Mouse (Mus musculus) MEL (cell line): ENCODE measurements at regions not wholly inside any gene's neighbourhood (a gene's known extent, or its start where the extent isn't known, plus 50 kb on each side); places are given as distances from the start of the nearest gene placed in this dataset.

Experiments
- DNase-seq: peaks from one replicate; pipeline ENCODE4 v3.0.0; 2011; ENCODE audit warnings: low read depth, low spot score
- H3K27ac ChIP-seq: 2 replicates; pipeline ENCODE4 v1.5.1; 2012; ENCODE audit warnings: low read depth, mild to moderate bottlenecking, control low read depth, low read length, moderate library complexity; ENCODE audit not compliant: control insufficient read depth
- H3K27me3 ChIP-seq, 2 experiments: fragments of 150-350 bp in 1 of 2; sonication (generic) in 1 of 2; 2 replicates each; pipeline ENCODE4 v1.6.1; 2012; ENCODE audit warnings: low read length in 2 of 2, mild to moderate bottlenecking in 2 of 2, improper control_type of control experiment in 1 of 2, moderate library complexity in 1 of 2; ENCODE audit not compliant: insufficient read depth in 2 of 2, control insufficient read depth in 1 of 2
- H3K36me3 ChIP-seq, 2 experiments: 2 replicates each; pipeline ENCODE4 v1.6.1; 2012 to 2014; ENCODE audit warnings: low read length in 2 of 2, improper control_type of control experiment in 1 of 2, inconsistent platforms in 1 of 2, mild to moderate bottlenecking in 1 of 2; ENCODE audit not compliant: insufficient read depth in 2 of 2, control insufficient read depth in 1 of 2
- H3K4me1 ChIP-seq, 2 experiments: fragments of 150-350 bp in 1 of 2; sonication (generic) in 1 of 2; 2 replicates each; pipeline ENCODE4 v1.6.1; 2012; ENCODE audit warnings: low read length in 2 of 2, improper control_type of control experiment in 1 of 2, mild to moderate bottlenecking in 1 of 2; ENCODE audit not compliant: insufficient read depth in 2 of 2, control insufficient read depth in 1 of 2
- H3K4me3 ChIP-seq, 2 experiments: fragments of 150-350 bp in 1 of 2; sonication (generic) in 1 of 2; 2 replicates each; pipeline ENCODE4 v1.5.1; 2012; ENCODE audit warnings: low read depth in 2 of 2, low read length in 2 of 2, mild to moderate bottlenecking in 2 of 2, moderate library complexity in 2 of 2, control low read depth in 1 of 2, improper control_type of control experiment in 1 of 2; ENCODE audit not compliant: control insufficient read depth in 1 of 2, insufficient read depth in 1 of 2
- H3K79me2 ChIP-seq: 2 replicates; pipeline ENCODE4 v1.6.1; 2012; ENCODE audit warnings: mild to moderate bottlenecking, low read length, moderate library complexity; ENCODE audit not compliant: control insufficient read depth, poor library complexity, insufficient read depth
- H3K9ac ChIP-seq: 2 replicates; pipeline ENCODE4 v1.6.1; 2012; ENCODE audit warnings: low read depth, mild to moderate bottlenecking, control low read depth, low read length, moderate library complexity; ENCODE audit not compliant: control insufficient read depth, poor library complexity, severe bottlenecking
- H3K9me3 ChIP-seq: fragments of 150-350 bp; sonication (generic); replicated peaks from 2 replicates; pipeline ENCODE4 v1.6.1; 2012; ENCODE audit warnings: mild to moderate bottlenecking, low read length, improper control_type of control experiment, moderate library complexity; ENCODE audit not compliant: insufficient read depth
- CHD2 ChIP-seq: IDR thresholded peaks from 2 replicates; pipeline ENCODE4 v1.6.1; 2011; ENCODE audit warnings: low read length, improper control_type of control experiment
- CTCF ChIP-seq, 3 experiments: IDR thresholded peaks in 2 of 3; conservative IDR thresholded peaks in 1 of 3; 2 replicates each; pipeline ENCODE4 v1.5.1; 2011 to 2012; ENCODE audit warnings: low read length in 3 of 3, low read depth in 2 of 3, mild to moderate bottlenecking in 2 of 3, improper control_type of control experiment in 1 of 3, inconsistent platforms in 1 of 3, mixed read lengths in 1 of 3, moderate library complexity in 1 of 3; ENCODE audit not compliant: control insufficient read depth in 1 of 3, insufficient read depth in 1 of 3, poor library complexity in 1 of 3, severe bottlenecking in 1 of 3
- ETS1 ChIP-seq: IDR thresholded peaks from 2 replicates; pipeline ENCODE4 v1.6.1; 2012; ENCODE audit warnings: low read depth, mild to moderate bottlenecking, inconsistent platforms, low read length, improper control_type of control experiment, moderate library complexity
- GABPA ChIP-seq: IDR thresholded peaks from 2 replicates; pipeline ENCODE4 v1.6.1; 2012; ENCODE audit warnings: low read depth, mild to moderate bottlenecking, inconsistent platforms, low read length, improper control_type of control experiment, moderate library complexity
- GATA1 ChIP-seq: IDR thresholded peaks from 2 replicates; pipeline ENCODE4 v1.6.1; 2011; ENCODE audit warnings: low read depth, low read length, improper control_type of control experiment
- HCFC1 ChIP-seq: IDR thresholded peaks from 2 replicates; pipeline ENCODE4 v1.6.1; 2012; ENCODE audit warnings: low read depth, mild to moderate bottlenecking, inconsistent platforms, low read length, improper control_type of control experiment, moderate library complexity
- JUND ChIP-seq: IDR thresholded peaks from 2 replicates; pipeline ENCODE4 v1.6.1; 2011; ENCODE audit warnings: low read depth, mild to moderate bottlenecking, improper control_type of control experiment, low read length
- MAX ChIP-seq: IDR thresholded peaks from 2 replicates; pipeline ENCODE4 v1.6.1; 2011; ENCODE audit warnings: low read length, improper control_type of control experiment
- MEF2A ChIP-seq: IDR thresholded peaks from 2 replicates; pipeline ENCODE4 v1.6.1; 2014; ENCODE audit warnings: low read depth, mild to moderate bottlenecking, inconsistent platforms, low read length, improper control_type of control experiment; ENCODE audit not compliant: poor library complexity, insufficient replicate concordance, severe bottlenecking; ENCODE audit errors: extremely low read depth
- MXI1 ChIP-seq: IDR thresholded peaks from 2 replicates; pipeline ENCODE4 v1.6.1; 2011; ENCODE audit warnings: mild to moderate bottlenecking, low read depth, low read length, improper control_type of control experiment
- MYB ChIP-seq: IDR thresholded peaks from 2 replicates; pipeline ENCODE4 v1.6.1; 2011; ENCODE audit warnings: mild to moderate bottlenecking, low read depth, low read length, improper control_type of control experiment
- MYC ChIP-seq: IDR thresholded peaks from 2 replicates; pipeline ENCODE4 v1.6.1; 2011; ENCODE audit warnings: low read depth, mild to moderate bottlenecking, low read length, improper control_type of control experiment, moderate library complexity
- NRF1 ChIP-seq: IDR thresholded peaks from 2 replicates; pipeline ENCODE4 v1.6.1; 2014; ENCODE audit warnings: low read depth, mild to moderate bottlenecking, inconsistent platforms, low read length, improper control_type of control experiment, moderate library complexity; ENCODE audit not compliant: poor library complexity, insufficient read depth, severe bottlenecking
- POLR2A ChIP-seq, 2 experiments: IDR thresholded peaks; 2 replicates each; pipeline ENCODE4 v1.6.1; 2011 to 2012; ENCODE audit warnings: low read length in 2 of 2, mild to moderate bottlenecking in 2 of 2, control low read depth in 1 of 2, improper control_type of control experiment in 1 of 2, low read depth in 1 of 2, moderate library complexity in 1 of 2; ENCODE audit not compliant: control insufficient read depth in 1 of 2, insufficient read depth in 1 of 2, poor library complexity in 1 of 2
- POLR2AphosphoS5 ChIP-seq: IDR thresholded peaks from 2 replicates; pipeline ENCODE4 v1.6.1; 2012; ENCODE audit warnings: low read depth, borderline replicate concordance, mild to moderate bottlenecking, inconsistent platforms, low read length, moderate library complexity, mixed read lengths
- RAD21 ChIP-seq: IDR thresholded peaks from 2 replicates; pipeline ENCODE4 v1.6.1; 2011; ENCODE audit warnings: mild to moderate bottlenecking, low read depth, low read length, improper control_type of control experiment
- RCOR1 ChIP-seq: IDR thresholded peaks from 2 replicates; pipeline ENCODE4 v1.6.1; 2012; ENCODE audit warnings: low read depth, mild to moderate bottlenecking, inconsistent platforms, low read length, improper control_type of control experiment
- SMC3 ChIP-seq: IDR thresholded peaks from 2 replicates; pipeline ENCODE4 v1.6.1; 2011; ENCODE audit warnings: low read depth, low read length, improper control_type of control experiment
- USF1 ChIP-seq: IDR thresholded peaks from 2 replicates; pipeline ENCODE4 v1.6.1; 2014; ENCODE audit warnings: low read depth, mild to moderate bottlenecking, inconsistent platforms, low read length, improper control_type of control experiment, moderate library complexity
- USF2 ChIP-seq, 2 experiments: IDR thresholded peaks; 2 replicates each; pipeline ENCODE4 v1.6.1; 2011 to 2012; ENCODE audit warnings: improper control_type of control experiment in 2 of 2, low read length in 2 of 2, borderline replicate concordance in 1 of 2, inconsistent platforms in 1 of 2, low read depth in 1 of 2, mild to moderate bottlenecking in 1 of 2; ENCODE audit not compliant: insufficient read depth in 1 of 2
- ZC3H11A ChIP-seq: IDR thresholded peaks from 2 replicates; pipeline ENCODE4 v1.6.1; 2012; ENCODE audit warnings: low read depth, mild to moderate bottlenecking, inconsistent platforms, low read length, improper control_type of control experiment
- ZKSCAN1 ChIP-seq: IDR thresholded peaks from 2 replicates; pipeline ENCODE4 v1.6.1; 2012; ENCODE audit warnings: low read depth, mild to moderate bottlenecking, inconsistent platforms, low read length, improper control_type of control experiment, moderate library complexity
- ZNF384 ChIP-seq: IDR thresholded peaks from 2 replicates; pipeline ENCODE4 v1.6.1; 2012; ENCODE audit warnings: low read depth, mild to moderate bottlenecking, inconsistent platforms, low read length, improper control_type of control experiment

- Histone ChIP-seq H3K36me3 (no peaks in the 10 kb centered on the region), H3K79me2 (no peaks in the 10 kb centered on the region), H3K9me3 (no peaks in the 10 kb centered on the region), H3K27ac (no peak overlapping the region), H3K9ac (no peak overlapping the region), H3K27me3 (no peaks in the 10 kb centered on the region), H3K4me1 (no peaks in the 10 kb centered on the region), H3K4me3 (no peak overlapping the region)
- TF ChIP-seq MAX (no peak), MYB (no peak), POLR2A (IDR thresholded peaks at IDR 0.05; ENCODE audit: control insufficient read depth in 1 of 2, insufficient read depth in 1 of 2, low read depth in 1 of 2, low read length in 2 of 2, poor library complexity in 1 of 2) (no peak), MXI1 (no peak), RAD21 (peak; percentile 49), MEF2A (no peak), MYC (no peak), GABPA (no peak), POLR2AphosphoS5 (no peak), CTCF (IDR thresholded peaks at IDR 0.05 in 2 of 3, conservative IDR thresholded peaks at IDR 0.05 in 1 of 3; ENCODE audit: control insufficient read depth in 1 of 3, insufficient read depth in 1 of 3, low read depth in 2 of 3, low read length in 3 of 3, poor library complexity in 1 of 3, severe bottlenecking in 1 of 3) (peak in 2 of 3 experiments; percentile 44 to 54; a peak in 5 of 6 replicates), JUND (no peak), ZKSCAN1 (no peak), ETS1 (no peak), HCFC1 (no peak), CHD2 (no peak), USF2 (IDR thresholded peaks at IDR 0.05; ENCODE audit: borderline replicate concordance in 1 of 2, insufficient read depth in 1 of 2, low read depth in 1 of 2, low read length in 2 of 2) (no peak), ZC3H11A (peak; percentile 45), USF1 (no peak), RCOR1 (no peak), GATA1 (no peak), NRF1 (no peak), SMC3 (peak; percentile 56), ZNF384 (no peak)
- TF ChIP-seq, all 39 proteins: peak for 4
- DNase-seq = peak; percentile 20
Measured at GRCm38 (mm10) chr11:114462755-114463374, 205.5 kb upstream of the Rpl38 start.
